Mouse (Mus musculus): Measurements from ENCODE around the gene Mkks.

Mkks gene

DNA sequence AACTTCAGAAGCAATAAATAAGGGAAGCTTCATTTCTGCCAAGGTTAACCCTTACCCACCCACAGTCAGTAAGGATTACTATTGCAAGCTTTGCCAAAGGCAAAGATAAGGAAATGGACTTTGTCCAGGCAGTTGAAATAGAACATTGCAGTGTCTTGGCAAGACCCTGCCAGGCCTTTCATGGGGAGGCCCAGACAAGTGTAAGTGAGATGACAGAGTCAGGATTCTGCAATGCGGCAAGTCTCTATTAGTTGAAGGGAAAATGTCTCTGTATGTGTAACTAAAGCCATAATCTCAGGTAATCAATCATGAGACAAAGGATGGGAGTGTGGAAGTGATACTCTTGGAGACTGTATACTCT, 56.5 kb downstream of the Mkks start:
- no peak for DNase-seq (ENCODE audit: low spot score)

DNA sequence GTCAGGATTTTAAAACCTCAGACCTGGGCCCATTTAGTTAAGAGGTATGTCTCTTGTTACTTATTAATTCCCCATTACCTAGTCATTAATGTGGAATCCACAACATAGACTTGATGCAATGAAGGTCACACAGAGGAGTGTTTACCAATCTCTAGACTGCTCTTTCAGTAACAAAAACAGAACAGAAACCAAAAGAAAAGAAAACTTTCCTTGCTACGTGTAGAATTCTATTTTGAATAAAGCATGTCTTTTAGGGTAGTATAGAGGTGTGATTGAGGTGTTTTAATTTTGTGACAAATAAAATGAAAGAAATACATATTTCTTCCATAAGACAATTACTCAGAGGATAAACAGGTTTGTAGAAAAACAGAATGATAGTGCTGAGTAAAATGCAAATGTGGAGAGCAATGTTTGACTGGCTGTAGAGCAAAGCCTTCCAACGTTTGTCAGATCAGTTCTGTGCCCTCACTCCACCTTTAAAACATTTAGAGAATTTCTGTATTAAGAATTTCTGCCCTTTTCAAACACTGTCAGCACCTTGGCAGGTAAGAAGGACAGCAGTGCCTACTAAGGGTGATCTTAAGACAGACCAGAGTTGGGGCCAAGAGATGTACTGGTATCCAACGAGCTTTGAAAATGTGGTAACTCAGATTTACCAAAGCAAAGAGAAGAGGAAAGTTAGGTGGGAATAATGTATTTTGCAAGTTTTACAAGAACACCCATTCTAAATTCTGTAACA, 57.0 kb downstream of the Mkks start:
- DNase-seq (ENCODE audit: low spot score) = no peak

DNA sequence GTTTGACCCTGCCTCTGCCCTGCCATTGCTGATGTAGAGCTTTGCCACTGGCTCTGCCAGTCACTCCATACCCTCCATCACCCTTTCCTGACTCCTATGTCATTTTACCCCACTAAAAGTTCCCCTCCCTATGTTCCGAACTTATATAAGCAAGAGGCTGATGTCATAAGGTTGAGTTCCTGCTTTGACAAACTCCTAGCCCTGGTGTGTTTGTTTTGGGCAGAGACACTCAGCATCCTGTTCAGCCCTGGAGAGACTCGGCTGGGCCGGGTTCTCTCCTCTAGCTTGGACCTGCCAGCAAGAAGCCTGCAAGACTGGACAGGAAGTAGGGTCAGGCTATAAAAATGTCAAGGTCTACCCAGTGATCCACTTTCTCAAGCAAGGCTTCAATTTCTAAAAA, 58.3 kb downstream of the Mkks start:
- DNase-seq (ENCODE audit: low spot score) = no peak

DNA sequence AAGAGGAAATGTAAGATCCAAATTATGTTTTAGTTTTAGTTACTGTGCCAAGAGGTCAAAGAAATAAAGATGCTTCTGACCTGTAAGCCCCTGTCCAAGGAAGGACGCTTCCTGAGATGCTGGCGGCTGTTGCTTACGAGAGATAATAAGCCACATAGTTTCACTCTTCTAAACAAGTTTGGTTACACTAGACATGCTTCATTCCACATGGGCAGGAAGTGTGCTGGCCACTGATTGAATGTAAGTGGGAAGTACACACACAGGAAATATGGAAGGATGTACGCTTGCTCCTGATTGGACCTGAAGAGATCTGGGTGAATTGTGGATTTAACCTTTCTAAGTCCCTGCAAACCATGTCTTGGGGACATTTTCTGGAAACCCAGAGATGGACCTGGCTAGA, 63.6 kb downstream of the Mkks start:
- DNase-seq (ENCODE audit: low spot score) = no peak
